32 mouse cellular contexts compared by ENCODE assay signal in the genomic region with DNA sequence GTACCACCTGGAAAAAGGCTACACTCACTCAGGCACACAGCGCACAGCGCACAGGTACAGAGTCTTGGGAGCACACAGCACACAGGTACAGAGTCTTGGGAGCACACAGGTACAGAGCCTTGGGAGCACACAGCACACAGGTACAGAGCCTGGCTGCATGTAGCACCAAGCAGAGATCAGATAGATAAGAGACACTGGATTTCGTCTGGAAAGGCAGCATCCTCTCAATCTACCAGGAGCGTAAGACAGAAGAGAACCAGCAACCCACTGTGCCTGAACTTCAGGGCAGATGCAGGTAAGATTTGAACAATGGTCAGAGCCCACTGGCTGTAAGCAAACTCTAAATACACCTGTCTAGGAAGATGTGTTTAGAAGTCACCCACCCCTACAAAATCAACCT. TPM values are rescaled to one million over a fixed set of nuclear protein-coding genes. Genes with fewer than 3 reads are reported as not detected.
"Had no signal": no experiment of that assay in that cellular context is flagged by ENCODE, and none has a peak within 500 bp of the region (broad histone marks: within the 10 kb centered on the region; RNA-seq: fewer than 3 reads in every experiment).

No protein-coding gene starts in this region.

- DNase-seq: left cerebral cortex, postnatal 4 days; liver; liver, embryonic 13.5 days; liver, postnatal 0 days; lung, adult 18-20 months; lung, adult 2 months; lung, embryonic 14.5 days; lung, postnatal 10 days; lung, postnatal 14 days; lung, postnatal 36 days; lung, postnatal 4 days; midbrain, embryonic 14.5 days had no signal

- ATAC-seq: liver, embryonic 12.5 days; liver, postnatal 0 days; lung, postnatal 0 days; midbrain, embryonic 13.5 days; midbrain, embryonic 15.5 days had no signal

- H3K27ac ChIP-seq: left cerebral cortex, adult 2 months; limb, embryonic 10.5 days; limb, embryonic 12.5 days; limb, embryonic 13.5 days; liver, embryonic 12.5 days; liver, embryonic 13.5 days; liver, embryonic 14.5 days; liver, embryonic 15.5 days; lung, embryonic 15.5 days; macrophage; midbrain, embryonic 10.5 days; midbrain, embryonic 12.5 days; midbrain, embryonic 13.5 days; neural tube, embryonic 12.5 days had no signal

- H3K9ac ChIP-seq: limb, embryonic 12.5 days; limb, embryonic 13.5 days; limb, embryonic 15.5 days; liver, embryonic 12.5 days; liver, embryonic 13.5 days; liver, embryonic 14.5 days; liver, embryonic 15.5 days; liver, postnatal 0 days; lung, embryonic 14.5 days; lung, embryonic 15.5 days; midbrain, embryonic 12.5 days; midbrain, embryonic 13.5 days; midbrain, embryonic 15.5 days; neural tube, embryonic 12.5 days had no signal

- H3K4me3 ChIP-seq: left cerebral cortex, adult 2 months; limb, embryonic 10.5 days; limb, embryonic 12.5 days; limb, embryonic 13.5 days; limb, embryonic 15.5 days; liver, embryonic 12.5 days; liver, embryonic 13.5 days; liver, embryonic 15.5 days; lung, embryonic 15.5 days; megakaryocyte, embryonic 14.5 days; midbrain, embryonic 10.5 days; midbrain, embryonic 12.5 days; midbrain, embryonic 13.5 days; midbrain, embryonic 15.5 days; myocyte; neural tube, embryonic 12.5 days had no signal

- H3K4me2 ChIP-seq: limb, embryonic 12.5 days; limb, embryonic 13.5 days; limb, embryonic 15.5 days; liver, embryonic 11.5 days; liver, embryonic 12.5 days; liver, embryonic 13.5 days; liver, embryonic 15.5 days; lung, embryonic 14.5 days; lung, embryonic 15.5 days; midbrain, embryonic 12.5 days; midbrain, embryonic 13.5 days; midbrain, embryonic 15.5 days; neural tube, embryonic 12.5 days had no signal

- H3K9me3 ChIP-seq: limb, embryonic 10.5 days; limb, embryonic 12.5 days; limb, embryonic 15.5 days; liver, embryonic 12.5 days; liver, embryonic 13.5 days; liver, embryonic 15.5 days; lung, embryonic 15.5 days; megakaryocyte, embryonic 14.5 days; midbrain, embryonic 10.5 days; midbrain, embryonic 12.5 days; midbrain, embryonic 13.5 days; midbrain, embryonic 15.5 days; neural tube, embryonic 12.5 days had no signal

- H3K27me3 ChIP-seq: limb, embryonic 12.5 days; limb, embryonic 13.5 days; limb, embryonic 15.5 days; liver, embryonic 12.5 days; liver, embryonic 13.5 days; liver, embryonic 15.5 days; lung, embryonic 15.5 days; midbrain, embryonic 12.5 days; midbrain, embryonic 13.5 days; midbrain, embryonic 15.5 days; neural tube, embryonic 12.5 days had no signal

- H3K4me1 ChIP-seq: liver, embryonic 12.5 days; liver, embryonic 13.5 days; liver, embryonic 15.5 days had no signal

- H3K36me3 ChIP-seq: limb, embryonic 10.5 days; limb, embryonic 12.5 days; limb, embryonic 13.5 days; limb, embryonic 15.5 days; liver, embryonic 12.5 days; liver, embryonic 13.5 days; liver, embryonic 15.5 days; lung, embryonic 15.5 days; midbrain, embryonic 10.5 days; midbrain, embryonic 12.5 days; midbrain, embryonic 13.5 days; midbrain, embryonic 15.5 days; neural tube, embryonic 12.5 days had no signal

RNA-seq across cellular contexts. Expression of gene Erg, which starts 12.5 kb away (rescaled TPM):
- total RNA-seq: monocyte, adult 5-6 weeks had no signal
